Mouse (Mus musculus): ENCODE data around the gene Grrp1.

Gene Grrp1

DNA sequence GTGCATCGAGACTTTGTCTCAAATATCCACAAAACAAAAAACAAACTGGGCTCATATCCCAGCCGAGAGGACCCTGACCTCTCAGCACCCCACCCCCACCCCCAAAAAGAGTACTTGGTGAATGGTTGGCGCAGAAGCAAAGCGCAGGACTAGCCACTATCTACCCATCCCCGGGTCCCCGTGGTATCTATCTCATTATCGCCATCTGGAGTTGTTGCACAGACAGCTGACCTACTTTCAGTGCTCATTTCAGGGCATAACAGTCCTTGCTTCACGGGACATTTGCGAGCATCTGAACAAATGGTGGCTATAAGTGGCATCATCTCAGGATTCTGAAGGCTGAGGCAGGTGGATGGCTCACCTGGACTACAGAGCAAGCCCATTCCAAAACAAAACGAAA, 15.2 kb downstream of the Grrp1 start:
- no peak for DNase-seq

DNA sequence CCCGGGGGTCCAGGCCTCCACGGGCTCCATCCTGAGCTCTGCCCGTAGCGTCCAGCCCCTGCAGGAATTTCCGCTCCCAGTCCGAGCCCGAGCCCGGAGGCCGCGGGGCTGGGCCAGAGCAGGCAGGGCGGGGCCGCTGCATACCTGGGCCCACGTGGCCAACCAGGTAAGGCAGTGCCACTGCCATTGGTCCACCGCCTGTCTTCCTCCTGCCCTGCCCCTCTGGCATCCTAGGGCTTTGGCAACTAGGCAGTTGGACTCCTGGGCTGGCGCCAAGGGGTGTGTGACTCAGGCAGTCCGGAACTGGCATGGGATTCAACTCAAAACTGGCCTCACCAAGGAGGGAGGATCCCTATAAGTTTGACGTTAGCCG, 15.6 kb downstream of the Grrp1 start, which contains the start of gene Cnksr1:
Gene Cnksr1 (minus strand): TSS at position 121 of the 373 bp plus-strand sequence.
- no peak for DNase-seq

DNA sequence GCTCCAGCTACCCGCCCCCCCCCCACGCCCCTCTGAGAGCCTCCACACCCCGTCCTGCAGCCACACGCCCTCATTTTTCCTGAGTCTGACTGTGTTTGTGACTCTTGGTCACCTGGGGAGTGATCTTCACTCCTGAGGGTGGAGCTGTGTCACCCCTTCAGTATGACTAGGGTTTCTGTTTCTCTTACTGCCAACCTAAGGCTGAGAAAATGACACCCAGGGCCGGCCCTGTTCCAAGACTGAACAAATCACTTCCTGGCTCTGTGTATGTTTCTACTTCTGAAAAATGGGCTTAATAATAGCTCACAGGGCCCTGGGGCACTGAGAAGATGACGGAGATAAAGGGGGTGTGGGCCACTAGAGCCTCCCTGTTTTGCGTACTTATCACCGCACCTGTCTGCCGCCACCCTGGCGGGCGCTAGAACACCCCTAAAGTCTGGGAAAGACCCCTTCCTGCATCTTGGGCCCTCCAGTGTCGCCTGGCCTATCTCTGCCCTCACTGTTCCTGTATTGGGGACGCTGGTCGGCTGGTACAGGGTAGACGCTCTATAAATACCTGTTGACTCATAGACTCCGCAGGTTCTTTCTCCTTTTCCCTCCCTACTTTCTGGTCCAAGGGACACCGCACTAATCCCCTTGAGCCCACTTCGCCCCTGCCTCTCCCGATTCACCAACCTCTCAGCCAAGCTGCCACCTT, 16.2 kb downstream of the Grrp1 start:
- DNase-seq, result no peak

DNA sequence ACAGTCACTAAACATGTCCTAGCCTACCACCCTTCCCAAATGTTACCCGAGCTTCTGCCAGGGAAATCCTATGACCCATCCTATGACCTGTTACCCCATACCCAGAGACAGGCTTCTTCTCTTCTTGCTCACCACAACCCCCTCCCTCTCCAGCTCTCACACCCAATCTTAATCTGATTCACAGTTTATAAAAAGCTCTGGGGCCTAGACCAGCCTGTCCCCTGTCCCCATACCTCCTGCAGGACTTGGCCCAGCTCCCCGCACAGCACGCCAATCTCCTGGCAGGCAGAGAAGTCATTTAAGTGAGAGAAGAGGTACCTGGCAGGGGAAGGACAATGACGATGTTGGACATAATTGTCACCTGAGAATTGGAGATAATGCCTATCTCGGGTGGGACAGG, 19.0 kb downstream of the Grrp1 start:
- no peak for DNase-seq

DNA sequence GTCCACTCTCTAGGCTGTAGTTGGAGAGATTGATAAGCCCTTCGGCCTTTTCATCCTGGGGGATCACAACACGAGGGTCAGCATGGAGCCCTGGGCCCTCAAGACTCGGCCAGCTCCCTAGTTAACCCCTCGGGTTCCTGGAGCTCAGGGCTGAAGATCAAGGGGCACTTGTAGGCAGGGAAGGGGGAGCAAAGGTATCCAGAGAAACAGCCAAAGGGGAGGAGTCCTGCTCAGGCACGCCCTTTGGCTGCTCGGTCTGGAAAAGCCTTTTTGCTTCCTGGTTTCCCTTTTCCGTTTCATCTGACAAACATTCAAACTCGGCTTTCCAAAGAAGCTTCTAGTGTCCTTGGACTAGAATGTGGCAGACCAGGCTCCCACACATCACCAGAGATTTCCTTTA, 23.5 kb downstream of the Grrp1 start:
- DNase-seq, result no peak

DNA sequence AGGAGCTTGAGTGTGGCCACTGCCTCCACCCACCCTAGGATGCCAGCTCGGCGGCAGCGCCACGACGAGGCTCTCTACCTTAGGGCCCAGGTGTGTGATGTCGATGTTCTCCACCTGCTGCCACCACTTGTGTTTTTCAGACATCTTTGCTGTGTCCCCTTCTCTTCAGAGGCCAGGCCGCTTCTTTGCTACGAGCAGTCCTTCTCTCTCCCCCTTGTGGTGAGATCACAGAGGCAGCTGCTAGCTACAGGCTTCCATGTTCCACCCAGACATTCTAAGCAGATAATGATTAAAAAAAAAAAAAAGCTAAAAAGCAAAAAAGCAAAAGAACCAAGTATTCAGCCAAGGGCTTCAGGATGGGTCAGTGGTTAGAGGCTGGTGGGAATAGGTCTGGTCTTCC, 26.7 kb downstream of the Grrp1 start, which contains the start of gene Catsper4:
Gene Catsper4 (minus strand): TSS at position 190 of the 400 bp plus-strand sequence.
- no peak for DNase-seq

DNA sequence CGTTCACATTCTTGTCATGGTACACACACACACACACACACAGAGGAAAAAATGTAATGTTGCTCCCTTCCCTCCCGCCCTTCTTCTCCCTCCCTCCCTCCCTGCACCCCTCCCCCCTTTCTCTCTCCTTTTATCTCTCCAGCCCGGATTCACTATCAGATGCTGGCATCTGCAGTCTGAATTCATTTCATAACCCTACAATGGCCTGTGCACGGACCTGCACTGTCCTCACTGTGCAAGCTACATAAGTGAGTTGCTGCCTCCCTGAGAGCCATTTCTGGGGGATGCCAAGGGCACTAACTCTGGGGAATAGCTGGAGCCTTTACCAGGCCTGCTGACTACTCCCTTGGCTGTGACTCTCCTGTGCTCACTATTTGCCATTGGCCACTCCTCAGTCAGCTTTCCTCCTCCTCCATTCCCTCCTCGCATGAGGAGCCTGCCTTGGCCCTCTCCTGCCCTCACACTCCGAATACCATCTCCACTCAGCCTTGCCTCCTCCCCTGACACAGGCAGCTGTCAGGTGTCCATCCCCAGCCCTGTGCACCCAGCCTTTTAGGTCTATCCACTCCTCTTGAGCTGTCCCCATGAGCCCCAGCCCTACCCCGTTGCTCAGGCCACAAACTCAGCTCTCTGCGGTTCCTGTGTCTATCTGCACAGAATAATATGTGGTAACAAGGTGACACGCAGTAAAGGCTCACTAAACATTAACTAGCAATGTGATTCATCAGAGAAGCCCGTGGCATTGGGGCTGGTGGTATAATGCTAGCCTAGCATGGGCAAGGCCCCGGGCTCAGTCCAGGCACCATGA, 30.9 kb downstream of the Grrp1 start:
- no peak for DNase-seq

DNA sequence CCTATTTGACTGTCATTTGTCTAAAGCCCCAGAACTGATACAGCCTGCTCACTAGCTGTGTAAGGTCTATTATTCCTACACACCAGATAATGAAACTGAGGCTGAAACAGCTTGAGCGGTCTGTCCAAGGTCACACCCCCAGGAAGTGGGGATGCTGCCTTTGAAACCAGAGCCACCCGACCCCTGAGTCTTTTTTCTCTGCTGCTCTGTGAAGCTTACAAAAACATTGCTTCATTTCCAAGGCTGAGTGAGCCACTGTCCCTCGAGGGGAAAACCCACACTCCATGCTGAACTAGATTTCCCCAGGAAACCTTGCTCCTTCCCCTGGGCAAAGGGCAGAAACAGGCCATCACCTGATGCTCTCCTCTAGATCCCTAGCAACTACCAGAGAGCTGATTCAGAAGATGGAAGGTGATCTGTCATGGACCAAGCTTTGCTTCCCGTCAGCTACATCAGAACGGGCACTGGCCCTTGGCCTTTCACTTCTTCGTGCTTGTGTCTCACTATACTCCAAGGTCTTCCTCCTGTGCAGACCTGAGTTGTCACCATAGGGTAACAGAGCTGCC, 47.3 kb downstream of the Grrp1 start:
- no peak for DNase-seq

DNA sequence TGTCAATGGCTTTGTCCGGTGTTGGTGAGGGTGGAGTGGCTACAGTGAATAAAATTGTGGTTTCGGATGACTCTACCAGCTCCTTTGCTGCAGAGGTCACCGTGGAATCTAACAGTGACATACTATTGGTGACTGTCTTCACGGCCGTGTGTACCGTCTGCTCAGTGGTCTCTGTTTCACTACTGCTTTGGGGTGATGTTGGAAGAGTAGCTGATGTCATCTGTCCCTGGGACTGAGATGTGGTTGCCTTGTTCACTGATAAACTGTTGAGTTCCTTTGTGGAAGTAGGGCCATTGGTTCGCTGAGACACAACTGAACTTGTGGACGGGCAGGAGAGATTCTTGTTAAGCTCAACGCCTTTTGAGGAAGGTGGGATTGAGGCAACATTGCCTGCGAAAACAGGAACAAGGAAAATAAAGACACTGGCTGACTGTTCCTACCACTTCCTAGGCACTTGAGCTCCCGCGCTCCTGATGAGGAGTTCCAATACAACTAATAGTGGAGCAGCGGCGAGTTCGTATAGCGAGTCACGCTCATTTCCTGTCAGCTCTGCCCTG, 50.5 kb downstream of the Grrp1 start:
- no peak for DNase-seq

DNA sequence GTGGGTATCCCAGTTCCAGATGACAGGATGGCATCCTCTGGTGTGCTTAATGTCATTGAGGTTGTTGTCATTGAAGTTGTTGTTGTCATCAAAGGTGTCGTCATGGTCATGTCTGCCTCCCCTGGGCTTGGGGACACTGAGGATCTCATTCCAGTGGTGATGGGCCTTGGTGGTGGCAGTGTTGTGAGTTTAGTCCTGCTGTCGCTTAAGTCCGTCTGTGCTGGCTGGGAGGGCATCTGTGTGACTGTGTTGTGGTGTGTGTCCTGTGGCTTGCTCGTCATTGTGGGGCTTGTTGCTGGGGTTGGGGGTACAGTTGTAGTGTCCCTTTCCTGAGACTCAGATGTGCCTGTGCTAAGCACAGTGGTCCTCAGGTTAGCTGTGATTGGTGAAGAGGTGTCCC, 51.0 kb downstream of the Grrp1 start, which contains the start of gene Gm7534:
Gene Gm7534 (minus strand): TSS at position 101 of the 400 bp plus-strand sequence.
- no peak for DNase-seq

All from layer of hippocampus, adult 9-11 months (tissue).